Mouse (Mus musculus): ENCODE data around the gene Bax. TPM values are rescaled to one million over a fixed set of nuclear protein-coding genes. Genes with fewer than 3 reads are reported as not detected.
A peak's percentile ranks its signal among the peaks of the same experiment; 100 is the strongest.

The Bax gene
- 249 TPM for polyA plus RNA-seq (2012; fragmentation: generic; extraction: Trizol)

DNA sequence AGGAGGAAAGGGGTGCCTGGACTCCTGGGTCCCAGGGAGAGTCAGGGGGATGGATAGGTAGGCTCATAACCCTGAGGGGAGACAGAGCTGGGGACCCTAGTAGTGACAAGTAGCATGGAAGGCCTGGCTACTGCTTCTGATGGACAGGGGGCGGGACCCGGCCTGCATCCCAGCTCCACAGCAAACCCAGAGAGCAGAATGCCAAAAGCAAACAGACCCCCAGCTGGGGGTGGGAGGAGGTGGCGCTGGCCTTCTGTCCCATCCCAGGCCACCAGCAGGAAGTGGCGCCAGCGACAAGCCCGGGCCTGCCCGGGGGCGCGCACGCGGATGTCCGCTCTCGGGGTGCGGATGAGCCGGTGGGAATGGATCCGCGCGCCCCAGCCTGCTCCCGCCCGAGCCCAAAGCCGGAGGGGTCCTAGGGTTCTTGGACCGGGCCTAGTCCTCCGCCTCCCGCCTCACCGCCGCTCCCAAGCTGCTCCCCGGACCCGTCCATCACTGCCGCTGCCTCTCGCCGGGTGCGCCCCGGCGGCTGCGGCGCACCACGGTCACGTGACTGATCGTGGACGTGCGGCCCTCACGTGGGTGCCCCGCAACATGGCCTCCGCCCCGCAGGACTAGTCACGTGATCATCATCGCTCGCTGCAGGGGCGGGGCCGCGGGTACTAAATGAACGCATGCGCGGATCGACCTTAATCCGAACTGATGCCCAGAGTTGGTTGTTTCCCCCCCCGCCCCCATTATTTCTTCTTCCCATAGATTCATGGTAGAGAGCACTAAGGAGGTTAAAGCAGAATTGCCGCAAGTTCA is at the start of gene Bax:
Gene Bax, minus strand, starts transcription at position 616 of the 807 bp plus-strand sequence.
- H3K27me3 ChIP-seq (ENCODE audit: control insufficient read depth, insufficient read depth, insufficient read length) = no peaks in the 10 kb centered on the region
- TF ChIP-seq MYOG (IDR thresholded peaks at IDR 0.05; ENCODE audit: control insufficient read depth in 1 of 3, insufficient read depth in 1 of 3, insufficient read length in 2 of 3, low read depth in 2 of 3) = peak in 1 of 3 experiments; percentile 29
- no peak for TF ChIP-seq E2F4 (IDR thresholded peaks at IDR 0.05; ENCODE audit: insufficient read depth)
- TF ChIP-seq TCF12 (IDR thresholded peaks at IDR 0.05; ENCODE audit: insufficient read depth, poor library complexity, severe bottlenecking) = no peak
- TF ChIP-seq POLR2AphosphoS2 (IDR thresholded peaks at IDR 0.05; ENCODE audit: insufficient read length, low read depth) = peak; percentile 89
- peak in 1 of 3 experiments; percentile 19 for TF ChIP-seq MYOD1 (IDR thresholded peaks at IDR 0.05; ENCODE audit: control insufficient read depth in 1 of 3, insufficient read length in 2 of 3, low read depth in 2 of 3)
- TF ChIP-seq MAX (IDR thresholded peaks at IDR 0.05; ENCODE audit: low read depth) = no peak
- TF ChIP-seq USF1 (IDR thresholded peaks at IDR 0.05; ENCODE audit: low read depth) = peak; percentile 98
- peak; percentile 91 for TF ChIP-seq POLR2A (IDR thresholded peaks at IDR 0.05; ENCODE audit: insufficient read length, low read depth)
- no peak for TF ChIP-seq REST (IDR thresholded peaks at IDR 0.05; ENCODE audit: insufficient read depth, insufficient read length)
- no peak for TF ChIP-seq CEBPB (IDR thresholded peaks at IDR 0.05; ENCODE audit: insufficient read depth, poor library complexity, severe bottlenecking)
- TF ChIP-seq SRF (IDR thresholded peaks at IDR 0.05; ENCODE audit: control insufficient read depth, insufficient read length, low read depth) = no peak
- H3K4me3 ChIP-seq = peak within 1 kb of the TSS; percentile 54
- peak within 1 kb of the TSS; percentile 53 for H3ac ChIP-seq (ENCODE audit: control insufficient read depth, insufficient read length)
- H3K79me2 ChIP-seq (ENCODE audit: control insufficient read depth, insufficient read depth) = peaks cover 28% of the 10 kb centered on the region
- H3K4me2 ChIP-seq (ENCODE audit: low read depth) = peak within 1 kb of the TSS; percentile 90
- H3K36me3 ChIP-seq (ENCODE audit: control insufficient read depth, insufficient read depth) = peaks cover 24% of the 10 kb centered on the region

DNA sequence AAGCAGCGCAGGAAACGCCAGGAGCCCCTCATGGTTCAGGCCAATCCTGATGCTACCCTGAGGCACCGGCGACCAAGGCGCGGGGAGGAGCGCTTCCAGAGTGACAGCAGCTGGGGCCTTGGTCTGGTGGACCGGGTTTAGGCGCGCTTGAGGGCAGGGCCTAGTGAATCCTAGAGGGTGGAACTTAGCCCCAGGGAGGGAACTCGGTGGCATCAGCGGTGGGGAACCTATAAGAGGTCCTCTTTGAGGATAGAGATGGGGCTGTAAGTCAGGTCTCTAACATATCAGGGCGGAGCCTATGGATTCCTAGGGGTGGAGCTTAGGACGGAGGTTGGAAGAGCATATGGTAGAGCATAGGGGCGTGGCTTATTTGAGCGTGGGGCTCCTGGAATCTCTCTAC is 48.7 kb upstream of the Bax start:
- Histone ChIP-seq H3K4me3 (no peak overlapping the region), H3K79me2 (ENCODE audit: control insufficient read depth, insufficient read depth) (no peaks in the 10 kb centered on the region), H3K4me2 (ENCODE audit: low read depth) (no peak overlapping the region), H3K36me3 (ENCODE audit: control insufficient read depth, insufficient read depth) (no peaks in the 10 kb centered on the region), H3K27me3 (ENCODE audit: control insufficient read depth, insufficient read depth, insufficient read length) (no peaks in the 10 kb centered on the region), H3ac (ENCODE audit: control insufficient read depth, insufficient read length) (no peak overlapping the region)
- TF ChIP-seq MYOD1 (IDR thresholded peaks at IDR 0.05; ENCODE audit: control insufficient read depth in 1 of 3, insufficient read length in 2 of 3, low read depth in 2 of 3) (no peak), CEBPB (IDR thresholded peaks at IDR 0.05; ENCODE audit: insufficient read depth, poor library complexity, severe bottlenecking) (no peak), MYOG (IDR thresholded peaks at IDR 0.05; ENCODE audit: control insufficient read depth in 1 of 3, insufficient read depth in 1 of 3, insufficient read length in 2 of 3, low read depth in 2 of 3) (no peak), MAX (IDR thresholded peaks at IDR 0.05; ENCODE audit: low read depth) (no peak), POLR2AphosphoS2 (IDR thresholded peaks at IDR 0.05; ENCODE audit: insufficient read length, low read depth) (no peak), TCF12 (IDR thresholded peaks at IDR 0.05; ENCODE audit: insufficient read depth, poor library complexity, severe bottlenecking) (no peak), TCF3 (IDR thresholded peaks at IDR 0.05; ENCODE audit: insufficient read length, low read depth) (no peak), POLR2A (IDR thresholded peaks at IDR 0.05; ENCODE audit: insufficient read length, low read depth) (no peak), REST (IDR thresholded peaks at IDR 0.05; ENCODE audit: insufficient read depth, insufficient read length) (no peak), SRF (IDR thresholded peaks at IDR 0.05; ENCODE audit: control insufficient read depth, insufficient read length, low read depth) (no peak), E2F4 (IDR thresholded peaks at IDR 0.05; ENCODE audit: insufficient read depth) (no peak)

DNA sequence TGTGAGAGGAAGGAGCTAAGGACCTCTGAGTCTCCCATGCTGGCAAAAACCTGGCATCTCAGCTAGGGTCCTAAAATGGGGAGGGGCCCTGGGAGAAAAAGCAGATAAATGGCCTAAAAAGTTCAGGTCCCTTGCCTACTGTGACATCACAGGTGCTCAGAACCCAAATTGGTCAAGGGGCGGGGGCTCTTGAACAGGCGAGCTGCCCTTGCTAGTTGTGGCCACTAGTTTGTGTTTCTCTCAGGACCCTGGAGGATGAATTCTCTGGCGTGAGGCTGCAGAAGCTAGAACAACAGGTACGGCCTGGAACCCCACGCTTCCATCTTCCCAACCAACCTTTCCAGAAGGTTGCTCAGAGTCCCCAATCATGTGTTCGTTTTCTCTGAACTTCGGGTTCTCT is 47.7 kb upstream of the Bax start:
- TF ChIP-seq MYOG (IDR thresholded peaks at IDR 0.05; ENCODE audit: control insufficient read depth in 1 of 3, insufficient read depth in 1 of 3, insufficient read length in 2 of 3, low read depth in 2 of 3) (no peak), MYOD1 (IDR thresholded peaks at IDR 0.05; ENCODE audit: control insufficient read depth in 1 of 3, insufficient read length in 2 of 3, low read depth in 2 of 3) (no peak), SRF (IDR thresholded peaks at IDR 0.05; ENCODE audit: control insufficient read depth, insufficient read length, low read depth) (no peak)
- H3K79me2 ChIP-seq (ENCODE audit: control insufficient read depth, insufficient read depth) = no peaks in the 10 kb centered on the region
- H3ac ChIP-seq (ENCODE audit: control insufficient read depth, insufficient read length) = no peak overlapping the region
- H3K4me2 ChIP-seq (ENCODE audit: low read depth) = no peak overlapping the region
- no peaks in the 10 kb centered on the region for H3K36me3 ChIP-seq (ENCODE audit: control insufficient read depth, insufficient read depth)
- H3K27me3 ChIP-seq (ENCODE audit: control insufficient read depth, insufficient read depth, insufficient read length) = no peaks in the 10 kb centered on the region
- no peak overlapping the region for H3K4me3 ChIP-seq

DNA sequence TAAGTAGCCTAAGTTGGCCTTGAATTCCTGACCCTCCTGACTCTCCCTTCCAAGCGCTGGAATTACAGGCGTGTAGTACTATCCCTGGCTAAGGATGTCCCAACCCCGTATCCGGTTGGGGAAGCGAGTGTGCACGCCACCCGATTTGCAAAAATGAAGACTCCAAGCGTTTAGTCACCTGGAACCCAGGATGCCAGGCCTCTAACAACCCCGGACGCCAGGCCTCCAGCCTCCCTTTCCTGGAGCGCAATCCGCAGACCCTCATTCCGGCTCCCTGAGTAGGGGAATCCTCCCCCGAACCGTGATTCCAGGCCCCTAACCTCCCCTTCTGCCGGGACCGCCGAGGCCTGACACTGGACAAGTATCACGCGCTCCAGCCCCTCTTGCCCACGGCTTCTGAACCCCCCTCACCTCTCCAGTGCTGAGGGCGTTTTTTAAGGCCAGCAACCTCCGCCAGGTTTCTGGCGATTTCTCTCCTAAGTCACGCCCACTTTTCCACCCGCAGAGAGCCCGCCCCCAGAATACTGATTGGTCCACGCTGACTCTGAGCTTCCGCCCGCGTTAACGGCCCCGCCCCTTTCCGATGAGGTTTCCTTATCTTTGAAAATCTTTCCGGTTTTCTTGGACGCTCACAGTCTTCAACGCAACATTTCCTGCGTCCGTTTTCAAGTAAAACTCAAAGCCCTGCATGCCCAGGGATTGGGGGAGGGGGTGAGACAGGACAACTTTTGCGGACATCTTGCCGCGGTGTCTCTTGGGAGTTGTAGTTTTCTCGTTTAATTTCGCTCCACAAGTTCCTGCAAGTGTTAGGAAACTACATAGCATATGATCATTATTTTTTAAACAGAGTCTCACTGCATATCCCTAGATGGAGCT is 43.5 kb upstream of the Bax start, which contains the start of gene Nucb1:
Gene Nucb1, minus strand, starts transcription at position 495 of the 876 bp plus-strand sequence.
- Histone ChIP-seq H3ac (ENCODE audit: control insufficient read depth, insufficient read length) (peak within 1 kb of the TSS; percentile 48), H3K27me3 (ENCODE audit: control insufficient read depth, insufficient read depth, insufficient read length) (no peaks in the 10 kb centered on the region), H3K79me2 (ENCODE audit: control insufficient read depth, insufficient read depth) (no peaks in the 10 kb centered on the region), H3K4me2 (ENCODE audit: low read depth) (peak within 1 kb of the TSS; percentile 92), H3K4me3 (peak within 1 kb of the TSS; percentile 74), H3K36me3 (ENCODE audit: control insufficient read depth, insufficient read depth) (no peaks in the 10 kb centered on the region)
- TF ChIP-seq POLR2A (IDR thresholded peaks at IDR 0.05; ENCODE audit: insufficient read length, low read depth) (peak; percentile 52), REST (IDR thresholded peaks at IDR 0.05; ENCODE audit: insufficient read depth, insufficient read length) (no peak), POLR2AphosphoS2 (IDR thresholded peaks at IDR 0.05; ENCODE audit: insufficient read length, low read depth) (peak; percentile 57), MAX (IDR thresholded peaks at IDR 0.05; ENCODE audit: low read depth) (no peak), MYOD1 (IDR thresholded peaks at IDR 0.05; ENCODE audit: control insufficient read depth in 1 of 3, insufficient read length in 2 of 3, low read depth in 2 of 3) (no peak)
